Mouse (Mus musculus) liver, adult (tissue): ENCODE results near the gene Opn1mw.
"Not testable (repeated sequence)": the region's sequence is repeated elsewhere in the genome, so short reads cannot be mapped to it uniquely, and the experiment has no call there.

Experiments
- GATA4 ChIP-seq: IDR thresholded peaks from 2 replicates; pipeline ENCODE4 v1.6.1; 2014; ENCODE audit warnings: mild to moderate bottlenecking, low read length; ENCODE audit not compliant: insufficient replicate concordance

Gene Opn1mw

DNA sequence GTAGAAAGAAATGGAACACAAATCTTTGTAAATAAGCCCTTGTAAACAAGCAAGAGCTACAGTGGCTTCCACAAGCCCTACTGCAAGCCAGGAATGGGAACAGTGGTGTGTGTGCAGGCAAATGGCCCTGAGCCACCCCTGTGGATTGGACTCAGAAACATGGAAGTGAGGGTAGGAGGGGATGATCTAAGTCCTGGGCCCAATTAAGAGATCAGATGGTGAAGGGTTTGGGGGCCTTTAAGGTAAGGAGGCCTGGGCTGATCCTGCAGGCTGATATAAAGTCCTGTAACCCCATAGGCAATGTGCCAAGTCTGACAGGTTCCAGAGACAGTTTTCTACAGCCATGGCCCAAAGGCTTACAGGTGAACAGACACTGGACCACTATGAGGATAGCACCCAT, at the start of gene Opn1mw:
Opn1mw (plus strand) TSS at position 301 of the 400 bp plus-strand sequence.
- no peak for TF ChIP-seq GATA4

DNA sequence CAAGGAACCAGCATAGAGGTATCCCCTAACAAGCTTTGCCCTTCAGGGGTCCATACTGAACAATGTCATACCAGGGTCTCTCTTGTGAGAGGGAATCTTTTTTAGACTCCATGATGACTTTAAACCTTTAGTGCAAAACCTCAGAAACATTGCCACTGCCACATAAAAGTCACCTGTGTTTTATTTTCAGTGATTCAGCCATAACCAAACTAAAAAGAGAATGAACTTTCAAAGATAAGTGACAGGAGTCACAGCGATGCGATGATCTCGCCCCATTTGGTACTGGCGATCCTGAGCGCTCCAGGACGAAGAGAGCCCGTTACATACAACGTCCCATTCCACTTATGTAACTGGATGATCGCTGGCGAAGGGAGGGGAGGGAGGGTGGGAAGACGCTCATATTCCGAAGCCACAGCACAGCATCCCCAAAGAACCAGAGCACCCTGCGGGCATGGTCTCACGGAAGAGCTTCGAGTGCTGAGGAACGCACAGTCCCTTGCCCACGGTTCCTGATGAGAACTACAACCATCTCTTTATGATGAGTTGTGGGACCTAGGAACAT, 42.9 kb upstream of the Opn1mw start:
- TF ChIP-seq GATA4, result no peak

DNA sequence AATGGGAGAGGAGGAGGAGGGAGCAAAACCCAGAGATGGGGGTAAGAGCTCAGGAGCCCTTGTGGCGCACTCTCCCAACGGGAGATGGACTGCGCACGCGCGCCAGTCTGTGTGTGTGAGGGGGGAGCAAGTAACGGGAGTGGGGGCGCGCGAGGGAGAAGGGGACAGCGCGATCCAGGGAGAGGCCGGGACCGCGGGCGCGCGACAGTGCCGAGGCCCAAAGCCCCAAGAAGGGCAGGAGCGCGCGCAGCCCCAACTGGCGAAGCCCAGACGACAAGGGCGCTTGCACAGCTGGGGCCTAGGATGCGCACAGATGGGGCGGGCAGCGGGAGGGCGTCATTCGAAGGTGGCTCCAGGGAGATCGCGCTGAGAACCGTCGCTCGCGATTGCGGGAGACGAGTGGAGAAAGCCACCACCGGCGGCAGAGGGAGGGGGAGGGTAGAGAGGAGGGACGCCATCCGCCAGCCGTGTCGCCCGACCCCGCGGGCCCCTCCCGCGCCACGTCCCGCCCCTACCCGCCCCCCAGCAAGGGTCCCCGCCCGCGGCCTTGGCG, 42.2 kb upstream of the Opn1mw start:
- TF ChIP-seq GATA4, result no peak

DNA sequence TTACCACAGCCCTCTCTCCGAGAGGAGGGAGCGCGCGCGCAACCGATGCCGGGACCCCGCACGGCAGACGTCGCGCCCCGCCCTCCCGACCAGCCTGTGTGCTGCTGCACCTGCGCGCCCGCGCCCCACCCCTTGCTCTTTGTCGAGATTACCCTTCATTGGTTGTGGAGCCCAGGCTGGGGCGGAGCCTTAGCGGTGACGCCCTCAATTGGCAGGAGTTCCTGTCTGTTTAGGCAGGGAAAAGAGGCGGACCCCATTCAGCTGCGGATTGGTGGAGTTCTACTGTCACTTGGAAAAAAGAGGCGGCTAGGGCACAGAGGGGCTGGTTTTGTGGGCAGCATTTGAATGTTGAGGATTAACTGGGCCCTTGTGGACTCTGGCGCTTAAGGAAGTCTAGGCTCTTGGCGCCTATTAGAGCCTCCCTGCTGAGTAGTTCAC, 41.6 kb upstream of the Opn1mw start:
- TF ChIP-seq GATA4, result no peak

DNA sequence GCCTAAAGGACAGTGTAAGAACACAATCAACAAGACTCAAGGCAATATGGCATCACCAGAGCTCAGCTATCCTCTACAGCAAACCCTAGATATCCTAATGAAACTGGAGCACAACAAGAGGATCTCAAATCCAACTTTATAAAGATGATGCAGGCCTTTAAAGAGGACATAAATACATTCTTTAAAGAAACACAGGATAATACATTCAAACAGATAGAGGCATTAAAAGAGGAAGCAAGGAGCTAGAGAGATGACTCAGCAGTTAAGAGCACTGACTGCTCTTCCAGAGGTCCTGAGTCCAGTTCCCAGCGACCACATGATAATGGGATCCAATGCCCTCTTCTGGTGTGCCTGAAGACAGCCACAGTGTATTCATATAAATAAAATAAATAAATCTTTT, 32.1 kb upstream of the Opn1mw start:
- TF ChIP-seq GATA4, result no peak

DNA sequence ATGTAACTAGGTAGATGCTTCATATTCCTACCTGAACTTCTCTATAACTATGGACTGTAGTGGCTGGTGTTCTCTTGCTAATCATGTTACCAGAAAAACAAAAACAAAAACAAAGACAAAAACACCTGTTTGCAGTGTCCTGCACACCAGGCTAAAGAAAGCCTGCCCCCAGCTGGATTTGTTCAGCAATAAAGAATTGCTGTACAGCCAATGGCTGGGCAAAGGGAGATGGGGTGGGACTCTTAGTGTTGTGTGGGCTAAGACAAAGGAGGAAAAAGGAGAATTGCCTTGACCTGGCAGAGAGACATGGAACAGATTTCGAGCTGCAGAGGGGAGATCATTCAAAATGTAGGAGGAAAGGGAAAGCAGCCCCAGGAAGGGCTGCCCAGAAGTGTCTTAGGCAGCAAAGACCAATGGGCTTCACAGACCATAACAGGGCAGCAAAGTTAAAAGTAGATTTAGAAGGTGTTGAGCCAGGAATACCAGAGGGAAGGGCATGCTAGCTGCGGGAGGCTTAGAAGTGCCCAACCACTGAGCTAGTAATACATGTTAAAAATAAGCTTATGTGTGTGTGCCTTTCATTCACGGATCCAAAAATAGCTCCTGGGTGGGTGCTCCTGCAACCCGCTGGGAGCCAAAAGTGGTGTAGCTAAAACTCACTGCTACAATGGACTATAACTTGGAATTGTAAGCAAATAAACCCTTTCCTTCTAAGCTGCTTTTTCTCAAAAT, 23.6 kb upstream of the Opn1mw start:
- TF ChIP-seq GATA4, result no peak

DNA sequence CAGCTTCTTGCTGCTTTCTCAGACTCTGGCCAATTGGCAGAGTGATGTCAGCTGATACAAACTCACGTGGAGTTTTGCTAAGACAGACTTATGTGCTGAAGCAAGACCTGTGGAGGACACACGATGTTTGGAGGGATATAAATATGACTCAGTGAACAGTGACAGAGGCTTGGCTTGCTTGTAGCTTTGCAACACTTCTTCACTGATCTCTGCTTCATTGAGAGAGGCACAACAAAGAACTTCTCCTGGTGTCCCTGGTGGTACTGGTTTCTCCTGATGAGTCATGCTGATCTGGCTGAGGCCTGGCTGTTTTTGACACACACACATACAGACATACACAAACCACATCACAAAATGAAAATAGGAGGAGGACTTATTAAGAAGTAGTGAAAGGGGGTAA, 21.3 kb upstream of the Opn1mw start:
- no peak for TF ChIP-seq GATA4

DNA sequence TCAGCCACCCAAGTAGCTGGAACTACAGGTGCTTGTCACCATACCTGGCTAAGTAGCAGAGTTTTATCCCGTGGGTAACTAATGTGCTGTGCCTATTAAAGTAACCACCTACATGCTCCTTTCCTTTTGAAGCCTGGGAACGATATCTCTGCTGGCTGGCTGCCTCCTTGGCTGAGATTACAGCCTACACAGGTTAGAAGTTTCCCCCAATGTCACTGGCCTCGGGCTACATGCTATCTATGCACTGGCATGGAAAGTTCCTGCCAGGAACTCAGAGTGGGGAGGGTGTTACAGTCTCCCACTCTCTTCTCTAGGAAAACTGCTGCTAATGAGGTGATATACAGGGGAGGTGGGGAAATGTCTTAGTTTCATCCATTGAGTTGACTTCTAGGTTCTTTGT, 18.5 kb upstream of the Opn1mw start:
- TF ChIP-seq GATA4, result no peak

DNA sequence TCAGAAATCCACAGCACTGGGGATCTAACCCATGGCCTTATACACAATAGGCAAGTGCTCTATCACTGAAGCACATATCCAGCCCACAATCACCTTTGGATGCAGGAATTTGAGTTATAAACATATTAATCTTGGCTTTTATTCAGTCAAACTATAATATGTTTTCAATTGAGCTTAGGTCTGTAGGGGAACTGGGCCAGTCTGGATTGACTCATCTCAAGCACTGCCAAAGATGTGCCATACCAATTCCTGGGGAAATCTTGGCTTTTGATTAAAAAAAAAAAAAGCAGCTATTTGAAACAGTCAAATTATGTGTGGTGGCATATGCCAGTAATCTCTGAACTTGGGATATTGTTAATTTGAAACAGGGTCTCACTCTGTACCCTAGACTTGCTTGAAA, 13.2 kb upstream of the Opn1mw start:
- no peak for TF ChIP-seq GATA4

DNA sequence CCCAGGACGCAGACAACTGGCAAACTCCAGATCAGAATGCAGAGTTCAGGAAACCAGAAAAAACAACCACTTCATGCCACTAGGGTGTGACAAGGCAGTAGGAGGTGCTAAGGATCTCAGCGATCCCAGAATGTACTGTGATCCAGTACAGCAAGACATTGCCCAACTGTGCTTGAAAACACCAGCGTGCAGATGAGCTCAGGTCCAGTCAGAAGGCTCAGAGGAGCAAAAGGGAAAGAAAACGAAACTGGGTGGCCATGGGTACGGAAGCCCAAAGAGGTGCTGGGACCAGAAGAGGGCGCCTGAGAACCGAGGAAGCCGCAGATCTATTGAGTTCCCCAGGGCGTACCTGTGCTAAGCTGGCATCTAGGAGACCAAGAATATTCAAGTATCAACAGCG, 11.8 kb upstream of the Opn1mw start:
- no peak for TF ChIP-seq GATA4

DNA sequence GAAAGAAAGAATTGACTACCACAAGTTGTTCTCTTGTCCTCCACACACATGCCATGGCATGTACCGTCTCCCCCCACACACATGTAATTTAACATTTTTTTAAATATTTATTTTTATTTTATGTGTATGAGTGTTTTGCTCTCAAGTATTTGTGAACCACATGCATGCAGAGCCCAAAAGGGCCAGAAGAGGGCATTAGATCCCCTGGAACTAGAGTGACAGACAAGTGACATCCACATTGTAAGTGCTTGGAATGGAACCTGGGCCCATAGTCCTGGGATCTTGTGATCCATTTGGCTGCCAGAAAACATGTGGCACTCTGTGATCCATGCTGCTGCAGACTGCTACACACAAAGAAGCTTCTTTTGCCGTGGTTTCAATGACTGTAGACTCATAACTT, 2.3 kb upstream of the Opn1mw start:
- TF ChIP-seq GATA4, result no peak

DNA sequence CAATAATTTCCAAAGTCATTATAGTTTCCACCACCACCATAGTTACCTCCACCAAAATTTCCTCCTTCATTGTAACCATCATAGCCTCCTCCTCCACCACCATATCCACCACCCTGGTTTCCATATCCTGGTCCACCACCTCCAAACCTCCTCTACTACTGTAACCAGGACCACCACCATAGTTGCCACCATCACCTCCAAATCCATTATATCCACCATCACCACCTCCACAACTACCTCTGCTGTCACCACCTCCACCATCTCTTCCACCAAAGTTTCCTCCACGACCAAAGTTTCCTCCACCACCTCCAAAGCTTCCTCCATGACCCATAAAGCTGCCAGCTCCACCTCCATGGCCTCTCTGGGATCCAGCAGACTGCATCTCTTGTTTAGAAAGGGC, 8.0 kb downstream of the Opn1mw start, which contains the start of gene Mecp2:
Mecp2 (minus strand) TSS at position 101 of the 400 bp plus-strand sequence.
- not testable (repeated sequence) for TF ChIP-seq GATA4

DNA sequence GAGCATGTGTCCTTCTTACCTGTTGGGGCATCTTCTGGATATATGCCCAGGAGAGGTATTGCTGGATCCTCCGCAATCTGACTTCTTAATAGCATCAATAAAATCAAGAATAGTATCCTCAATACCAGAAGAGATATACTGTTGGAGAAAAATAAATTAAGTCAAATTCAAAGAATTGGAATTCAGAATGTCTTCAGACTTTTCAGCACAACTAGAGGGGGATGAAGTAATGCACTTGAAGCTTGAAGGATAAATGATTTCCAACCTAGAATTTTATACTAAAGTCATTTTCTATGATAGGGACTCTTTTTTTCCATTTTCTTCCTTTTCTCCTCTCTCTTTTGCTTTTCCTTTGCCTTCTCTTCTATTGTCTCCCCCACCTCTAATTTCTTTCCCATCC, 40.5 kb downstream of the Opn1mw start, which contains the start of gene Tex28:
Tex28 (minus strand) TSS at position 101 of the 400 bp plus-strand sequence.
- TF ChIP-seq GATA4, result no peak

DNA sequence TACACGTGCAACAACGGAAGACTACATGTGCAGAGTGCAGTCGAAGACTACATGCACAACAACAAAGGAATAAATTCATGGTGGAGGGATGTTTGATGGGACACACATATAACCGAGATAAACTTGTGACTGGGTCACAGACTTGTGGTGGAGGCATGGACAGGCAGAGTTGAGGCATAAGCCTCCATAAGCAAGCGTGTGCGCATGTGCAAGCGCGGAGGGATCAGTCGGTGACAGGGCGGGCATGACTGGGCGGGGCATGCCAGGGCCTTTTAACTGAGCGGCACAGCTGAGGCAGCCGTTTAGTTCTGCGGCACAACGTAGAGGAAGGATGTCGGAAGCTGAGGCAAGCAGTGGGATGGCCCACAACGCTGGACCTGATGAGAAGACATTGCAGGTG, 49.7 kb downstream of the Opn1mw start, which contains the start of gene Tktl1:
Tktl1 (plus strand) TSS at position 301 of the 400 bp plus-strand sequence.
- no peak for TF ChIP-seq GATA4
